Mouse (Mus musculus) heart, adult 8-10 months (tissue): ENCODE data around the gene Rpl19. TPM values are rescaled to one million over a fixed set of nuclear protein-coding genes. Genes with fewer than 3 reads are reported as not detected.

Experiments used
- DNase-seq: peaks from one replicate; pipeline ENCODE4 v3.0.0; 2022; ENCODE audit warnings: low spot score
- total RNA-seq, 4 experiments: library from RNA; stranded (reverse); gene quantifications; 2 replicates each; pipeline ENCODE4 v1.2.4; 2022

The Rpl19 gene
- total RNA-seq, 4 experiments from 2014 or later = 503 to 616 (median 589) TPM

DNA sequence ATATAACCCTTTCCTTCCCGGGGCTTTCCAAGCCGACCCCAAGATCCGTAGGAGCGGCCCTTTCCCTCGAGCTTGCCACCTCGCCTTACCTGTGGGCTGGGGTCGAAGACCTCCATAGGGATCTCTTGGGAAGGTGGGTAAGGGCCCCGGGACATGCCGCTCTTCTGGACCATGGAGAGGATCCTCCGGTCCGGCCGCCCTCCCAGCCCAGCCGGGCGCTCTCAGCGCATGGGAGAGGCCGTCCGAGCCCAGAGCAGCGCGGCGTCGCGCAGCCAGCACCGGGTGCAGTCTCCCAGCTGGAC lies 4.3 kb upstream of the Rpl19 start:
- DNase-seq = no peak

DNA sequence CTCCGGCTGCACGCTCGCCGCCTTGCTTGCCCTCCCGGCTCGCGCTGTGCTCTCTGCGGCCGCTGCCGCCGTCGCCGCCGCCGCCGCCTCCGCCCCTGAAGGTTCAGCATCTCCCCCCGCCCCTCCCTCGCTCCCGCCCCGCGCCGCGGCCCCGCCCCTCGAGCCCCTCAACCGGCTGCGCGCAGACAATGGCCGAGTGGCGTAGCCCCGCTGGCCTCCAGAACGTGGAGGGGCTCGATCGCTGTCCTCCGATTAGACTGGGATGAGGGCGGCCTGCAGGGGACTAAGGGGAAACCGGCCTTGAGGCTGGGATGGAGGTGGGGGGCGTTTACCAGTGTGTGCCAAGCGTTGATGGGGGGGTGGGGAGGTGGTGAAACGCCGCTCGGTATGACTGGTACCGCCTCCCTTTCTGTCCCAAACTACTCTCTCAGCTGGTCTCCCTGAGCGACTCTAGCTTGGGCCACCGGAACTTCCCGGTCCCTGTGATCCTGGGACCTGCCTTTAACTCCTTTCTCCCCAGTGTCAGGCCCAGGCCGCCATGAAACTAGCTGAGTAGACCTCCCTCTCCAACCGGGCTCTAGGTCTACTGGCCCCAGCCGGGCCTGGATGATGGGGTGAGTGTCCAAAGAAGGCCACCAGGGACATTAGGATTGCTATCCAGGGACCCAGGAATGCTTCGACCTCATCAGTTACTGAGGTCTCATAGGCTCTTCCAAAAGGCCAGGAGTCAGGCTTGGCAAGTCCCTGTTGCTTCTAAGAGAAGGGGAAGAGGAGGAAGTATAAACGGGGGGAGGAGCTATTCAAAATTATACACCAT lies 3.7 kb upstream of the Rpl19 start, which contains the start of gene Cacnb1:
Gene Cacnb1 (minus strand): TSS at position 480 of the 817 bp plus-strand sequence.
- DNase-seq = peak; percentile 39

DNA sequence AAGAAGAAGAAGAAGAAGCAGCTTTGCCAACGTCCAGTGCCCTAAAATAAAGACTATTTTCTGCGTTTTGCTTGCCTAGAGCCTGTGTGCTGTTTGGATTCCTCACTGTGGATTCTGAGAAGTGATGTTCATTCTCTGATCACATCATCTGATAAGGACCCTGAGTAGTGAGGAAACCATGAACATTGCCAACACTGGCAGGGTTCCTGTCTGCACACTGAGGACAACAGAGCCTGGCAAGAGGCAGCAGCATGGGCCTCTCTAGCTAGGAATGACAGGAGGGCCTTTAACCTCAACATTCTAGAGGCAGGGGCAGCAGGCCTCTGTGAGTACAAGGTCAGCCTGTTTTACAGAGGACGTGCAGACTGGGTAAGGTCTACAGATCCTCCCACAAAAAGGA lies 2.0 kb upstream of the Rpl19 start:
- DNase-seq = no peak

DNA sequence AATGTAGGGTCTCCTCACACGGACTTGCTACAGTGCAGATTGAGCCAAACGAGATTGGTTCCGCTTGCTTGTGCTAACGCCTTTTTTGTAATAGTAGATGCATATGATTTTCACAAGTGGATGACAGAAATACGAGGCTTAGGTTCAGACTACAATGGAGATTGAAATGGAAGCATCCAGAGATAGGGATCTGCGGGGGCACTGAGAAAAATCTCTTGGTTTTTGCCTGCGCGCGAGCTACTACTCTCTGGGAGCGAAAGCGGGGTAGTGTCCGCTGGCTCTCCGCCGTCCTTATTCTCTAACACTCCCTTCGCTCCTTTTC lies 301 bp upstream of the Rpl19 start:
- no peak for DNase-seq

- no peak for DNase-seq
These were observed 783 bp downstream of the Rpl19 start for GRCm38 (mm10) chr11:98027297-98027688.

GRCm38 (mm10) chr11:98027785-98028184 lies 1.3 kb downstream of the Rpl19 start:
- no peak for DNase-seq

GRCm38 (mm10) chr11:98030701-98031442 lies 4.4 kb downstream of the Rpl19 start:
- no peak for DNase-seq

GRCm38 (mm10) chr11:98031443-98031770 lies 4.9 kb downstream of the Rpl19 start:
- DNase-seq = peak; percentile 76

DNA sequence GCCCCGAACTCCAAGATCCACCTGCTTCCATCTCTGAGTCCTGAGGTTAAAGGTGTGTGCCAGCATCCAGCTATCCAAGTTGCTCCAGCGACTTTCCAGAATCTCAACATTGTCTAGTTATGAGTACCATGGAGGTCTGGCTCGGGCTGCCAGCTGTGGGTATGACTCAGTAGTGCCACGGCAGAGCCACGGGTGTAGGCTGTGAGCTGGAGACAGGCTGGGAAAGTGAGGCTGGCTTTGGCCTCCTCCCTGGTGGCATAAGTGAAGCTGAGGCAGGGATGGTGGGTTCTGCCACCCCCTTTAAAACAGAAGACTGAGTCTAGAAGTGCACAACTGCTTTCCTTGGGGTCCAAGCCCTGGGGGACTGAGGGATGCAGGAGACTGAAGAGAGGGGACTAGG lies 7.6 kb downstream of the Rpl19 start:
- DNase-seq = no peak

DNA sequence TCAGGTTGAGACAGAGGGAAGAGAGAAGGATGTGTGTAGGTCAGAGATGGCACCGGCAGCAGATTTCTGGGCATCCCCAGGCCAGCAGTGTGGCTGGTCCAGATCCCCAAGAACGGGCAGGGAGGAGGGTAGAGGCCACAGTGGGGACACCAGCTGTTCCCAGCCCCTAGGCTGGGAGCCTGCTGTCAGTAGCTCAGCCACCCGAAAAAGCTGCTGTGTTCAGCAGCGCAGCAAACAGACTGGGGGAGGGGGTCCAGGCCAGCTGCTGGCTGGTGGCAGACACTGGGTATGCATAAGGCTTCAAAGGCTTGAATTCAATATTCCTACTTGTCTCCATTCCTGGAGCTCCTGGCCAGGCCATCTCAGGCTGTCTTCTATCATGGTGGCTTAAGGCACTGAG lies 8.3 kb downstream of the Rpl19 start:
- DNase-seq = no peak

- DNase-seq = no peak
These were observed 9.5 kb downstream of the Rpl19 start for GRCm38 (mm10) chr11:98035977-98036377.

- no peak for DNase-seq
These were observed 11.4 kb downstream of the Rpl19 start for GRCm38 (mm10) chr11:98037871-98038270.

DNA sequence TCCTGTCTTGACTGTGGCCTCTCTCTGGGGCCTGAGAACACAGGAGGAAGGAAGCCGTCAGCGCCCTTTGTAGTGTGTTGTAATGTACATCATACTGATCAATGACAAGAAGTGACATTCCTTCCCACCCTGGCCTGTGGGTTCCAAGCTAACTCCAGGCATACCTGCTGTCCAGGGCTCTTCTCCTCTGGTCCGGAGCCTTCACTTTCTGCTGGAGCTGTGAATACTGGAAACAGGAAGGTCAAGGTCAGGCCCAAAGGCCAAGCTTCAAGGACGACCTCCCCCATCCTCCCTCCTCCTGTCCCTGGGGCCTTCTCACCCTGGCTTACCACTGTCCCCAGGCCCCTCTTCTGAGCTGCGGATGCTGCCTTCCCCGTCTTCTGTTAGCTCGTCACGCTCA lies 14.5 kb downstream of the Rpl19 start:
- no peak for DNase-seq

DNA sequence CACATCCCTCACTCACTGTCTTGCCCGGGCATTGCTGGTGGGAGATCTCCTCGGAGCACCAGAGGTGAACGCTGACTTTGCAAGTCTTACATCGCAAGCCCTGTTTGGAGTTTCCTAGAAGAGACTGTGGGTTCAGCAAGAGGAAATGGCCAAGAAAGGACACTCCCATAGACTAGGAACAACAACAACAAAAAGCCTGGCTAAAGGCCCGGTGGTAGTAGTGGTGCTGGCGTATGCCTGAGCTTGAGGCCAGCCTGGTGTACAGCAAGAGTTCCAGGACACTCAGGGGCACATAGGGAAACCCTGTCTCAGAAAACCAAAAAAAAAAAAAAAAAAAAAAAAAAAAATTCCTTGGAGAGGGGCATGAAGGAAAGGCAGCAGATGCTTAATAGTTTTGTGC lies 16.2 kb downstream of the Rpl19 start:
- no peak for DNase-seq

DNA sequence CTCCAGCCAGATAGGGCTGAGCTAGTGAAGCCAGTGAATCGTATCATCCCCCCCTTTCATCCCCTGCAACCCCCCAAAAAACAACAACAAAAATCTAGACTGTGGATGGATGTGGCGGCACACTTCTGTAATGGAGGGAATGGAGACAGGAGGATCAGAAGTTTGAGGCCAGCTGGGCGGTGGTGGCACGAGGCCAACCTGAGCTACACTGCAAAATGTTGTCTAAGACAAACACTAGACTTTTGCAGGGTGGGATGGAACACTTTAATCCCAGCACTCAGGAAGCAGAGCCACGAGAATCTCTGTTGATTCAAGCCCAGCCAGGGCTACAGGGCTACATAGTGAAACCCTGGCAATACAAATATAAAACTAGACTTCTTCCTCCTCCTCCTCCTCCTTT lies 17.6 kb downstream of the Rpl19 start:
- DNase-seq = no peak

DNA sequence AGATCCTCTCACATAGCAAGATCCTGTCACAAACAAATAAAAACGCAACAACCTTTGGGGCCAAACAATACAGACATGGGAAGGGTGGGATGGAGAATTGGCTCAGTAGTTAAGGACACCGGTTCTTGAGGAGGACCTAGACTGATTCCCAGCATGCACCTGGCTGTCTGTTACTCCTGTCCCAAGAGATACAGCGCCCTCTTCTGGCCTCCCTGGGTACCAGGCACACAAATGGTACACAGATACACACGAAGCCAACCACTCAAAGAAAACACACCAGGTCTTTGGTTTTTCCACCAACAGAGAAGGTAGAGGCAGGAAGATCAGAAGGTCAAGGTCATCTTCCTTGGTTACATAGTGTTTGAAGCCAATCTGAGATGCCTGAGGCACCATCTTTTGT lies 19.1 kb downstream of the Rpl19 start:
- DNase-seq = no peak

GRCm38 (mm10) chr11:98046466-98046865 lies 20.0 kb downstream of the Rpl19 start:
- no peak for DNase-seq

DNA sequence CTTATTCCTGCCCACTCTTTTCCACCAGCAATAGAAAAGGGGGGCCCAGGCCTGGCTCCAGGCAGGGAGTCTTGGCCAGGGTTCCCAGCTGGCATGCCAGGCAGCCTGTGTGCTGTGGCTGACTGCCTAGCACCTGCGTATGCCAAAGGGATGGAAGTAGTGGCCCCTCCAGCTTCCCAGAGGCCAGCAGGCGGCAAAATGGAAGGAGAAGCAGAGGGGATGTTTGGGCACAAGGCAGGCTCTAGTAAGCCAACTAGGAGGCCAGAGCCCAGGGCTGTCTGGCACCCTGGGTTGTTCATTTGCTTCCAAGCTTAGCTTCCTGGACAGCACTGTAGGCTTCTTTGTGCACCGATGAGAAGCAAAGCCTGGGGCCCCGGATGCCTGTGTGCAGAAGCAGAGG lies 21.2 kb downstream of the Rpl19 start:
- no peak for DNase-seq

GRCm38 (mm10) chr11:98049672-98050519 lies 23.4 kb downstream of the Rpl19 start:
- no peak for DNase-seq

GRCm38 (mm10) chr11:98050520-98050815 lies 24.0 kb downstream of the Rpl19 start:
- no peak for DNase-seq

DNA sequence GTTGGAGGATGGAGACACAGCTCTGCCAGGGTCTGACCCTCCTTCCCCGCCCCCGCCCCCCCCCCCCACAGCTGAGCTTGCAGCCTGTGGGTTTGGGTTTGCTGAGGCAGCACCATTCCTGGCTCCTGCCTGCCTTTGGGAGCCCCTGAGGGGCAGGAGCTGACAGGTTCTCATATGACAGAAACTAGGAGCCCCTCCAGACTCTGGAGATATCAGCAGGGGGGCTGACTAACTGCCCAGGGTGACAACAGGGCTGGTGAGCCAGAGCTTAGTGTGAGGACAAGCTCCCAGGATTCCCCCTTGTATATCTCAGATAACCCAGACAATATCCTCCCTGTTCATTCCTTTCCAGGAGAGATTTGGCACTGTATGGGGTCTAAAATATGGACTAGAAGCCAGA lies 24.4 kb downstream of the Rpl19 start:
- no peak for DNase-seq

DNA sequence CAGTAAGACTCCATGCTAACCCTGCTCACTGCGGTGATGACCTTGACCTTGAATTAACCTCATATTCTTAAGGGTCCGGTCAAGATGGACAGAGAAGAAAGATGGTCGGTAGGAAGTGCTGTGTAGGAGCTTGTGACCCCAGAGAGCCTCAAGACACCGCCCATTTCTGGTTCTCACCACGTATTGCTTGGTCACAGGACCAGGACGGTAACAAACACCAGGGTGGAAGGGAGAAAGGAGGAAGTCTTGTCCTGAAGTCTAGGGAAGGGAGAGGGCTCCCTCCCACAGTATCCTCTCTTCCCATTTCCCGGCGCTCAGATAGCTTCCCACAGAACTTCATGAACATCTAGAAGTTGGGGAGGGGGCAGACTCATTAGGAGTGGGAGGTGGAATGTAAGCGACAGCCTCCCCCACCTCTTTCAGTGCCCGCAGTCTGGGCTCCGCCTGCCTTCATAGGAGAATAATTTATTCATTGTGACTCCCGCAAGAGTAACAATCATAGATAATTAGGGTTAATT lies 25.2 kb downstream of the Rpl19 start:
- DNase-seq = no peak
